Mouse (Mus musculus) liver, adult 2 months (tissue): ENCODE data around the gene Cwc22. TPM values are rescaled to one million over a fixed set of nuclear protein-coding genes. Genes with fewer than 3 reads are reported as not detected.

Source experiments
- DNase-seq: peaks from one replicate; pipeline ENCODE4 v3.0.0-alpha.2; 2011; ENCODE audit warnings: low read depth, low spot score; ENCODE audit errors: extremely low read depth
- H3K27ac ChIP-seq: fragments of 200-500 bp; replicated peaks from 2 replicates; pipeline ENCODE4 v1.5.1; 2012; ENCODE audit warnings: low read depth, mild to moderate bottlenecking, control low read depth, inconsistent platforms, low read length; ENCODE audit not compliant: insufficient read depth
- H3K27me3 ChIP-seq: fragments of 200-500 bp; 2 replicates; pipeline ENCODE4 v1.6.1; 2012; ENCODE audit warnings: mild to moderate bottlenecking, moderate library complexity, low read length, inconsistent platforms; ENCODE audit not compliant: control insufficient read depth, insufficient read depth
- H3K36me3 ChIP-seq: fragments of 200-500 bp; 2 replicates; pipeline ENCODE4 v1.6.1; 2012; ENCODE audit warnings: low read length, inconsistent platforms; ENCODE audit not compliant: control insufficient read depth, insufficient read depth
- H3K4me1 ChIP-seq: fragments of 200-500 bp; 2 replicates; pipeline ENCODE4 v1.6.1; 2011; ENCODE audit warnings: low read length; ENCODE audit not compliant: control insufficient read depth, insufficient read depth
- H3K4me3 ChIP-seq: fragments of 200-500 bp; 2 replicates; pipeline ENCODE4 v1.5.1; 2011; ENCODE audit warnings: low read depth, mild to moderate bottlenecking, control low read depth, low read length, moderate library complexity; ENCODE audit not compliant: insufficient read depth
- H3K79me2 ChIP-seq: fragments of 200-500 bp; 2 replicates; pipeline ENCODE4 v1.6.1; 2012; ENCODE audit warnings: inconsistent platforms, mild to moderate bottlenecking, low read length, moderate library complexity; ENCODE audit not compliant: control insufficient read depth, insufficient read depth
- H3K9ac ChIP-seq: fragments of 200-500 bp; 2 replicates; pipeline ENCODE4 v1.6.1; 2012; ENCODE audit warnings: low read depth, mild to moderate bottlenecking, control low read depth, inconsistent platforms, low read length
- CTCF ChIP-seq: fragments of 200-500 bp; IDR thresholded peaks from 2 replicates; pipeline ENCODE4 v1.5.1; 2011; ENCODE audit warnings: low read depth, low read length, control low read depth
- POLR2A ChIP-seq: fragments of 200-500 bp; IDR thresholded peaks from 2 replicates; pipeline ENCODE4 v1.6.1; 2011; ENCODE audit warnings: low read length, control low read depth; ENCODE audit not compliant: insufficient read depth; ENCODE audit errors: extremely low read depth
- WGBS: fragments of 180-500 bp; shearing (Covaris S2); methylation state at CpG from one replicate; pipeline ENCODE4 v1.1.7; 2018; 5-methylcytosine and 5-hydroxymethylcytosine counted together
- polyA plus RNA-seq: library from polyadenylated mRNA; depleted of rRNA; stranded (reverse); fragments of >200 nt; gene quantifications from 2 replicates; pipeline ENCODE4 v1.2.3, GENCODE M21; 2012
- total RNA-seq: library from RNA; depleted of rRNA; stranded (reverse); fragments of >200 nt; gene quantifications from 2 replicates; pipeline ENCODE4 v1.2.3, GENCODE M21; 2014

Gene Cwc22
- total and polyA plus RNA-seq, 2 experiments, result 3.4 to 10.6 TPM

- Histone ChIP-seq H3K36me3 (no peaks in the 10 kb centered on the region), H3K27me3 (no peaks in the 10 kb centered on the region), H3K4me3 (no peak overlapping the region), H3K27ac (no peak overlapping the region), H3K4me1 (no peaks in the 10 kb centered on the region), H3K9ac (no peak overlapping the region), H3K79me2 (no peaks in the 10 kb centered on the region)
- 73% methylated on average over 2 of the region's 2 CpGs for WGBS
- DNase-seq, result no peak
- TF ChIP-seq POLR2A, result no peak
These were observed 27.1 kb upstream of the Cwc22 start for GRCm38 (mm10) chr2:77973296-77973695.

GRCm38 (mm10) chr2:77972541-77972940 lies 26.4 kb upstream of the Cwc22 start:
- no peak for DNase-seq
- TF ChIP-seq CTCF (no peak), POLR2A (no peak)
- H3K4me3 ChIP-seq, result no peak overlapping the region
- no peaks in the 10 kb centered on the region for H3K79me2 ChIP-seq
- H3K27ac ChIP-seq, result no peak overlapping the region
- H3K27me3 ChIP-seq, result no peaks in the 10 kb centered on the region
- no peaks in the 10 kb centered on the region for H3K36me3 ChIP-seq
- no peaks in the 10 kb centered on the region for H3K4me1 ChIP-seq
- no peak overlapping the region for H3K9ac ChIP-seq
- 73% methylated on average over 2 of the region's 2 CpGs for WGBS

- Histone ChIP-seq H3K79me2 (no peaks in the 10 kb centered on the region), H3K27me3 (no peaks in the 10 kb centered on the region), H3K9ac (no peak overlapping the region), H3K27ac (no peak overlapping the region), H3K4me3 (no peak overlapping the region), H3K4me1 (no peaks in the 10 kb centered on the region), H3K36me3 (no peaks in the 10 kb centered on the region)
- TF ChIP-seq POLR2A (no peak), CTCF (no peak)
- WGBS, result 94% methylated on average over 1 of the region's 1 CpGs
- no peak for DNase-seq
These were observed 25.7 kb upstream of the Cwc22 start for GRCm38 (mm10) chr2:77971871-77972270.

- Histone ChIP-seq H3K27ac (no peak overlapping the region), H3K4me1 (no peaks in the 10 kb centered on the region), H3K36me3 (no peaks in the 10 kb centered on the region), H3K4me3 (no peak overlapping the region), H3K79me2 (no peaks in the 10 kb centered on the region), H3K9ac (no peak overlapping the region), H3K27me3 (no peaks in the 10 kb centered on the region)
- no peak for DNase-seq
- TF ChIP-seq POLR2A (no peak), CTCF (no peak)
- 56% methylated on average over 2 of the region's 2 CpGs for WGBS
These were observed 25.2 kb upstream of the Cwc22 start for GRCm38 (mm10) chr2:77971361-77971760.

- no peak for TF ChIP-seq CTCF
- TF ChIP-seq POLR2A, result no peak
- H3K4me1 ChIP-seq, result no peaks in the 10 kb centered on the region
- WGBS, result 76% methylated on average over 3 of the region's 3 CpGs
- H3K27me3 ChIP-seq, result no peaks in the 10 kb centered on the region
- H3K27ac ChIP-seq, result no peak overlapping the region
- H3K9ac ChIP-seq, result no peak overlapping the region
- no peak overlapping the region for H3K4me3 ChIP-seq
- H3K36me3 ChIP-seq, result no peaks in the 10 kb centered on the region
- H3K79me2 ChIP-seq, result no peaks in the 10 kb centered on the region
- no peak for DNase-seq
These were observed 24.4 kb upstream of the Cwc22 start for GRCm38 (mm10) chr2:77970556-77970955.

GRCm38 (mm10) chr2:77969956-77970355 lies 23.8 kb upstream of the Cwc22 start:
- WGBS, result 96% methylated on average over 4 of the region's 4 CpGs
- TF ChIP-seq CTCF (no peak), POLR2A (no peak)

More at GRCm38 (mm10) chr2:77969956-77970355, 23.8 kb upstream of the Cwc22 start:
- DNase-seq, result no peak
- H3K27me3 ChIP-seq, result no peaks in the 10 kb centered on the region
- no peaks in the 10 kb centered on the region for H3K36me3 ChIP-seq
- no peak overlapping the region for H3K9ac ChIP-seq
- no peaks in the 10 kb centered on the region for H3K79me2 ChIP-seq
- H3K4me3 ChIP-seq, result no peak overlapping the region
- H3K27ac ChIP-seq, result no peak overlapping the region
- no peaks in the 10 kb centered on the region for H3K4me1 ChIP-seq
